Mouse (Mus musculus) stomach, embryonic 14.5 days (tissue): ENCODE measurements around the gene Gstt1. TPM values are rescaled to one million over a fixed set of nuclear protein-coding genes. Genes with fewer than 3 reads are reported as not detected.
A peak's percentile ranks its signal among the peaks of the same experiment; 100 is the strongest.

Experiments
- ATAC-seq: fragments of 200-750 bp; cut with Nextera tagmentation; 2 replicates; pipeline ENCODE4 v1.8.0; 2017; ENCODE audit warnings: low read depth, moderate TSS enrichment; ENCODE audit not compliant: insufficient number of reproducible peaks, insufficient read depth, low FRiP score
- H3K27ac ChIP-seq: fragments of 300-500 bp; sonication (generic); 2 replicates; pipeline ENCODE4 v1.5.1; 2014; ENCODE audit warnings: mild to moderate bottlenecking, low read length, moderate library complexity, mixed read lengths
- H3K27me3 ChIP-seq: fragments of 300-500 bp; sonication (generic); 2 replicates; pipeline ENCODE4 v1.6.1; 2014; ENCODE audit warnings: low read length, control low read depth, mixed read lengths; ENCODE audit not compliant: control insufficient read depth, insufficient read depth
- H3K36me3 ChIP-seq: fragments of 300-500 bp; sonication (generic); 2 replicates; pipeline ENCODE4 v1.6.1; 2014; ENCODE audit warnings: mild to moderate bottlenecking, control low read depth, low read length, moderate library complexity, mixed read lengths; ENCODE audit not compliant: control insufficient read depth, insufficient read depth
- H3K4me1 ChIP-seq: fragments of 300-500 bp; sonication (generic); 2 replicates; pipeline ENCODE4 v1.6.1; 2014; ENCODE audit warnings: low read length, control low read depth, mixed read lengths; ENCODE audit not compliant: control insufficient read depth, insufficient read depth
- H3K4me2 ChIP-seq: fragments of 300-500 bp; sonication (generic); replicated peaks from 2 replicates; pipeline ENCODE4 v1.6.1; 2014; ENCODE audit warnings: low read depth, low read length, control low read depth
- H3K4me3 ChIP-seq: fragments of 300-500 bp; sonication (generic); 2 replicates; pipeline ENCODE4 v1.5.1; 2014; ENCODE audit warnings: low read depth, low read length, control low read depth
- H3K9ac ChIP-seq: fragments of 300-500 bp; sonication (generic); replicated peaks from 2 replicates; pipeline ENCODE4 v1.6.1; 2014; ENCODE audit warnings: low read depth, mild to moderate bottlenecking, control low read depth, low read length, moderate library complexity, mixed read lengths
- H3K9me3 ChIP-seq: fragments of 300-500 bp; sonication (generic); 2 replicates; pipeline ENCODE4 v1.6.1; 2016; ENCODE audit warnings: low read depth, low read length, control low read depth; ENCODE audit not compliant: control insufficient read depth
- WGBS: fragments of 180-500 bp; shearing (Covaris S2); extraction: QIAGEN DNeasy Blood & Tissue Kit; methylation state at CpG from one replicate; pipeline ENCODE4 v1.1.7; 2014; 5-methylcytosine and 5-hydroxymethylcytosine counted together
- polyA plus RNA-seq: library from polyadenylated mRNA; unstranded; fragments of >200 nt; fragmentation: Nextera tagmentation; extraction: Ambion mirVana; gene quantifications from 2 replicates; pipeline ENCODE4 v1.2.1, GENCODE M21; 2014

The Gstt1 gene
- polyA plus RNA-seq, 1 experiment from 2014 or later: 12.6 TPM

DNA sequence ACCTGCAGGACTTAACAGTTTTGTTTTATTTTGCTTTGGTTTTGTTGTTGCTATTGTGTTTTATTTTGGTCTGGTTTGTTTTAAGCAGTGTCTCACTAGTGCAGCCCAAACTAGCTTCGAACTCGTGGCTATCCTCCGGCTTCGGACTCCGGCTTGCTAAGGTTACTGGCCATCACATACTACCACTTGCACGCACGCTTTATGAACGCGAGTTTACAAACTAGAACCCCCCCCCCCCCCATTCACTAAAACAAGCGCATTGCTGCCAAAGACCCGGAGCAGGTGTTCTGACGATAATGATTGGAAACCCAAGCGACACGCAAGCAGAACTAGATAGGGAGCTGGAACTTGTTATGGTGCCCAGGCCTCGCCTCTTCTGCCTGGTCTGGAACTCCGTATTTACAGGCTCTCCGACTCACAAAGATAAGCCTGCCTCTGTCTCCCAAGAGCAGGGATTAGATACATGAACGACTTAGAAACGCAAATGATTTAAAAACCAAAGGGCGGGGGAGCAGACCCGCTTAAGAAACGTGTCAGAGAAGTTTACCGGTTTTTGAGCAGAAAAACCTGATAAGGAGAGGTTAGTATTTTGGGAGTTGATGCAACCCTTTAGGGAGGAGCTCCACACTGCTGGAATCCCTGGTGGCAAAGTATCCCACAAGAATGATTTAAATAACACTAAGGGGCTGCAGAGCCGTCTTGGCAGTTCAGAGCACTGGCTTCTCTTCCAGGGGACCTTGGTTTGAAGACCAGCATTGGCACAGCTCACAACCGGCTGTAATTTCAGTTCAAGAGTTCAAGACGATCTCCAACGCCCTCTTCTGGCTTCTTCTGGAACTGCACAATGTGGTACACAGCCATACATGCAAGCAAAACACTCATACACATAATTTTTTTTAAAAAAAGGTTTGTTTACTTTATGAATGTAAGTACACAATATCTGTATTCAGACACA, 33.6 kb downstream of the Gstt1 start:
- Histone ChIP-seq H3K4me3 (peak overlapping the region; percentile 88), H3K27ac (peak overlapping the region; percentile 52; the same call in 1 of the 2 replicates), H3K27me3 (no peaks in the 10 kb centered on the region), H3K36me3 (peaks cover 7% of the 10 kb centered on the region; the same call in 1 of the 2 replicates), H3K9ac (peak overlapping the region; percentile 65; the same call in 1 of the 2 replicates), H3K9me3 (no peaks in the 10 kb centered on the region), H3K4me1 (peaks cover 4% of the 10 kb centered on the region; the same call in 1 of the 2 replicates), H3K4me2 (peak overlapping the region; percentile 74)
- ATAC-seq: 0 out of 2 replicates have a peak, but pooled peaks have one; percentile 1
- under 1% methylated on average over 27 of the region's 27 CpGs for WGBS

- Histone ChIP-seq H3K9me3 (no peaks in the 10 kb centered on the region), H3K36me3 (peaks cover 7% of the 10 kb centered on the region; the same call in 1 of the 2 replicates), H3K27ac (peak within 1 kb of the TSS; percentile 58; the same call in 1 of the 2 replicates), H3K4me2 (peak within 1 kb of the TSS; percentile 74), H3K27me3 (no peaks in the 10 kb centered on the region), H3K4me3 (peak within 1 kb of the TSS; percentile 88), H3K4me1 (peaks cover 4% of the 10 kb centered on the region; the same call in 1 of the 2 replicates), H3K9ac (peak within 1 kb of the TSS; percentile 65)
- peak; percentile 99 for ATAC-seq
- WGBS: under 1% methylated on average over 61 of the region's 61 CpGs
Measured at GRCm38 (mm10) chr10:75763682-75764518, 34.5 kb downstream of the Gstt1 start, which contains the start of gene Cabin1. Cabin1 (minus strand) TSS chr10:75764341.

DNA sequence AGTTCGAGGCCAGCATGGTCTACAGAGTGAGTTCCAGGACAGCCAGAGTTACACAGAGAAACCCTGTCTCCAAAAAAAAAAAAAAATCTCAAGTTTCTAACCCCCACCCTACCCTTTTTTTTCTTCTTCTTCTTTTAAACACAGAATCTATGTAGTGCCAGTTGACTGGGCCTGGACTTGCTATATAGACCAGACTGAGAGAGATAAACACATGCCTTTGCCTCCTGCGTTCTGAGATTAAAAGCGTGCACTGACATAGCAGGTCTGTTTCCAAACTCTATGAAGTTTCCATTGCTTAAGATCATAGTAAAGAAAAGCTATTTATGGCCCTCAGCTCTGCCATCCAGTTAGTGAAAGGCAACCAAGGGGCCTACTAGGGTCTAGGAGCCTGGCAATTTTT, 36.0 kb downstream of the Gstt1 start:
- 92% methylated on average over 3 of the region's 3 CpGs for WGBS
- Histone ChIP-seq H3K4me3 (no peak overlapping the region), H3K27ac (no peak overlapping the region), H3K9me3 (no peaks in the 10 kb centered on the region), H3K4me1 (peaks cover 4% of the 10 kb centered on the region; the same call in 1 of the 2 replicates), H3K4me2 (no peak overlapping the region), H3K9ac (no peak overlapping the region), H3K36me3 (peaks cover 7% of the 10 kb centered on the region; the same call in 1 of the 2 replicates), H3K27me3 (no peaks in the 10 kb centered on the region)
- ATAC-seq: no peak

GRCm38 (mm10) chr10:75760311-75760710, 38.1 kb downstream of the Gstt1 start:
- H3K4me2 ChIP-seq: no peak overlapping the region

DNA sequence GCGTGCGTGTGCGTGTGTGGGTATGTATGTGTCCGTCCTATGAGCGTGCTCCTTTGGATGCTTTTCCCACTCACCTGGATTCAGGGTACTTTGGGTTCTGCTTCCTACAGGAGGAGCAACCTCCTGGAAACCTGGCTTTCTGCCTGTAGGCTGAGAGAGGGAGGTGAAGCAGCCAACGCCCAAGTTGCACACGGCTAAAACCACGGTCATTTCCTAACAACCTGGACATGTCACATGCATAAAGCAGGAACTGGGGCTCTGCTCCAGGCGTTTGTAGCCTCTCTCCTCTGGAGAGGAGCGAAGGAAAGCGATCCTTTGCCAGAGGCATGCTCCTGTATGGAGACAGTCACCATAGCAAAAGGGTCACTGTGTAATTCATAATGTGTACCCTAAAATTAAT, 41.7 kb downstream of the Gstt1 start:
- H3K27me3 ChIP-seq: no peaks in the 10 kb centered on the region
- ATAC-seq: no peak
- H3K4me3 ChIP-seq: no peak overlapping the region
- H3K27ac ChIP-seq: no peak overlapping the region
- no peaks in the 10 kb centered on the region for H3K4me1 ChIP-seq
- 91% methylated on average over 11 of the region's 11 CpGs for WGBS
- no peak overlapping the region for H3K4me2 ChIP-seq
- peaks cover 40% of the 10 kb centered on the region for H3K36me3 ChIP-seq
- no peak overlapping the region for H3K9ac ChIP-seq
- H3K9me3 ChIP-seq: no peaks in the 10 kb centered on the region

More at GRCm38 (mm10) chr10:75760311-75760710, 38.1 kb downstream of the Gstt1 start:
- ATAC-seq: no peak
- Histone ChIP-seq H3K27me3 (no peaks in the 10 kb centered on the region), H3K9ac (no peak overlapping the region), H3K4me1 (peaks cover 4% of the 10 kb centered on the region; the same call in 1 of the 2 replicates), H3K4me3 (no peak overlapping the region), H3K9me3 (no peaks in the 10 kb centered on the region), H3K27ac (no peak overlapping the region), H3K36me3 (peaks cover 7% of the 10 kb centered on the region; the same call in 1 of the 2 replicates)
- 96% methylated on average over 3 of the region's 3 CpGs for WGBS

- Histone ChIP-seq H3K4me3 (no peak overlapping the region), H3K4me1 (no peaks in the 10 kb centered on the region), H3K4me2 (no peak overlapping the region), H3K9ac (no peak overlapping the region), H3K36me3 (peaks cover 57% of the 10 kb centered on the region), H3K27me3 (no peaks in the 10 kb centered on the region), H3K9me3 (no peaks in the 10 kb centered on the region), H3K27ac (no peak overlapping the region)
- WGBS: 43% methylated on average over 3 of the region's 3 CpGs
- ATAC-seq: peak; percentile 81
Measured at GRCm38 (mm10) chr10:75744017-75744416, 54.4 kb downstream of the Gstt1 start.

GRCm38 (mm10) chr10:75743369-75743768, 55.0 kb downstream of the Gstt1 start:
- H3K27ac ChIP-seq: no peak overlapping the region
- no peak overlapping the region for H3K4me2 ChIP-seq
- H3K4me3 ChIP-seq: no peak overlapping the region
- no peaks in the 10 kb centered on the region for H3K4me1 ChIP-seq
- no peak overlapping the region for H3K9ac ChIP-seq
- peaks cover 60% of the 10 kb centered on the region for H3K36me3 ChIP-seq
- WGBS: 95% methylated on average over 12 of the region's 12 CpGs
- ATAC-seq: no peak
- H3K9me3 ChIP-seq: no peaks in the 10 kb centered on the region
- H3K27me3 ChIP-seq: no peaks in the 10 kb centered on the region

DNA sequence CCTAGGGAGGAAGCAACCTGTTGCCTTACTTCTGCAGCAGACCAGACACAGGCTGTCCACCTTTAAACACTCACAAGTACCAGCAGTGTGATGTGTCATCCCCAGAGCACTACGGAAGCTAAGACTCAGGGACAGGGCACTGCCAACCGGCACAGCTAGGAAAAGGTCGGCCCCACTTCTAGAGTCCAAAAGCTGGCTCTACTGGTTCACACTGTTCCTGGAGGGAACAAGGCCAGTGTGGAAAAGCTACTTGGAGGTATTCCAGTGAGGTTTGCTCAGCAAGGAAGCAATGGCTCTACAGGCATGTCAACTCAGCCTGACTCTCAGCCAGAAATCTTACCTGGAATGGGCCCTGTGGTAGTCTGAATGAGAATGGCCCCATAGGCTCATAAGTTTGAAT, 57.5 kb downstream of the Gstt1 start:
- no peak overlapping the region for H3K4me3 ChIP-seq
- WGBS: 92% methylated on average over 3 of the region's 3 CpGs
- no peak overlapping the region for H3K4me2 ChIP-seq
- no peak overlapping the region for H3K27ac ChIP-seq
- no peaks in the 10 kb centered on the region for H3K27me3 ChIP-seq
- no peak for ATAC-seq
- H3K9ac ChIP-seq: no peak overlapping the region
- no peaks in the 10 kb centered on the region for H3K9me3 ChIP-seq
- H3K4me1 ChIP-seq: no peaks in the 10 kb centered on the region
- peaks cover 63% of the 10 kb centered on the region for H3K36me3 ChIP-seq
